Mouse (Mus musculus) WW6 (cell line): ENCODE data around the gene Olfr106-ps.

ENCODE experiments used
- DNase-seq: peaks from one replicate; pipeline ENCODE4 v3.0.0-alpha.2; 2013; ENCODE audit warnings: low read depth, low spot score

Olfr106-ps gene

DNA sequence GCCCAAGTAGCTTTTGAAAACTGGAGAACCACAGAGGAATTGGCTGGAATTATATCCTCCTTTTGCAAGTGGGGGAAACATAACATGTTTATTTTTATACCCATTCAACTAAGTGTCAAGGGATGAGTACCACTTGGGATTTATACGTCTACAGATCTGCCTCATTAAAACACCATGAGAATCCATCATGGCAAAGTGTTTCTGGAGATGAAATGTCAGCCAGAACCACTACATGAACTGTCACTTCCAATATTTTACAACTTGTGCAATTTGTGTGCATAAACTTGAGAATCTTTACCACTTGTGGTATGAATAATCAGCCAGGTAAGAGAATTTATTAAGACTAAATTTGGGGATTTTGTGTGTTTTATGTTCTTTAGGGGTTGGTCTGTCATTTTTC, at the start of gene Olfr106-ps:
Olfr106-ps (plus strand) TSS at position 301 of the 400 bp plus-strand sequence.
- no peak for DNase-seq

DNA sequence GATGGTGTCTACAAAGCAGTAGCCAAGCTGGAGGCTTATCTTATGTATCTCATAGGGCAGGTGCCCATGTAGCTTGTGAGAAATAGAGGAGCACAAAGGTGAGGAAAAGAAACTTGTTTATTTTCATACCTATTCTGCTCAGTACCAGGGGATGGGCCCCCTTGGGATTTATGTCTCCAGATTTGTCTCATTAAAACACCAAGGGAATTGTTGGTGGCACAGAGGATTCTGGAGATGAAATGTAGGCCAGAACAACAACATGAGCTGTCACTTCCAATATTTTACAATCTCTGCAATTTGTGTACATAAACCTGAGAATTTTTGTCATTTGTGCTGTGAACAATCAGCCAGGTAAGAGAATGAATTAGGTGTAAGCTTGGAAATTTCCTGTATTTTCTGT, 30.9 kb upstream of the Olfr106-ps start, which contains the start of gene Olfr104-ps:
Olfr104-ps (plus strand) TSS at position 301 of the 400 bp plus-strand sequence.
- no peak for DNase-seq

DNA sequence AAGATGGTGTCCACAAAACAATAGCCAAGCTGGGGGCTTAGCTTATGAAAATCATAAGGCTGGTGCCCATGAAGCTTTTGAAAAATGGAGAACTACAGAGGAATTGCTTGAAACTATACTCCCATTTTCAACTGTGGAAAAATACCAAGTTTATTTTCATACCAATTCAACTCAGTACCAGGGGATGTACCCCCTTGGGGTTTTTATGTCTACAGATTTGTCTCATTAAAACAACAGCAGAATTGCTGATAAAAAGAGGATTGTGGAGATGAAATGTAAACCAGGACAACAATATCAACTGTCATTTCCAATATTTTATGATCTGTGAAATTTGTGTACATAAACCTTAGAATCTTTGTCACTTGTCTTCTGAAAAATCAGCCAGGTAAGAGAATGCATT, 11.5 kb upstream of the Olfr106-ps start, which contains the start of gene Olfr105-ps:
Olfr105-ps (plus strand) TSS at position 301 of the 400 bp plus-strand sequence.
- no peak for DNase-seq

DNA sequence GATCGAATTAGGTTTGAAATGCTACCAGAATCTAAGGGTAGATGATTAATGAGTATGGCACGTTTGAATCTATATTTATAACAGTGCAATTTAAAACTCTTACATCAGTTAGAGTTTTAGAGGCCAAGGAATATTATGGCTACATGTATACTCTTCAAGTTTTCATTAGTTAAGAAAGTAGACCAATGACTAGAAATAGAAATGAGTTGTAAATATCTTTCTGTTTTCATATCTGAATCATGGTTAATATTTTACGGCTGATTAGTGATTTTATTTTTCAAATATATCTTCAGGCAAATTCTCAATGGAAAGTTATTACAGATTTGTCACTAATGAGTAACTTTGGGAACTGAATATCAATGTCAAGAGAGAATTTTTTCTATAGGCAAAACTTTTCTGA, 8.7 kb downstream of the Olfr106-ps start, which contains the start of gene Olfr107:
Olfr107 (plus strand) TSS at position 301 of the 400 bp plus-strand sequence.
- DNase-seq: no peak

DNA sequence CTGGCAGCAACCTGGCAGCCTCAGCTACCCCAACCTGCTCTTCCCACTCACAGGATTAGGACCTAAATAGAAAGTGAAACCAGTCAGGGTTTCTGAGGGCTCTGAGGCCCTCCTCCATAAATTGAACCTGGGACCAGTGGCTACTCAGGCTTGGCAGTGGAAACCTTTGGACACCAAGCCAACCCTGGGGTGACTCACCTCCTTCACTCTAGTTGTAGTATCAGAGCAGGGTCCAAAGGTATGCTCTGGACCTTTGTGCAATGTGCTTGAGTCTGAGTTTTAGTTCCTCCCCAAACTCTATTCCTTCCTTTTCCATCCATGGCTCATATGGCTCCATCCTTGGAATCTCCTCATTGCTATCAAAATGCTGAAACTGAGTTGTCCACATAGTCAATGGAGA, 23.2 kb downstream of the Olfr106-ps start:
- no peak for DNase-seq

DNA sequence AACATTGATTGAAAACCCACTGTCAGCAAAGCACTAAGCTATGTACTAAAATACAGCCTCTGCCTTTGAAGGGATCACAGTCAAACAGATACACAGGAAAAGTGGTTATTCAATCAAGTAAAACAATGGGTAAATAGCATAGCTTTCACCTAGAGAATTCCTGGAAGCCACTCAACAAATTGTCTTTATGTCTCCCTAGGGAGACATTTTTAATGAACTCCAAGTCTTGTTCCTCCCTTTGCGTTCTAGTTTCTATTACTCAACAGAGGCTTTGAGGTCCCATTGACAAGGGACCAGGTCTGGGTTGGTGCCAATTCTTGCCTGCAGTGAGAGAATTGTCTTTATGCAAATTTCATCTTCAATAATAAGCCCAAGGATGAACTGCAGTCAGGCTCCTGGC, 55.0 kb downstream of the Olfr106-ps start, which contains the start of gene Olfr108:
Olfr108 (plus strand) TSS at position 301 of the 400 bp plus-strand sequence.
- DNase-seq: no peak
